Mouse (Mus musculus): Measurements from ENCODE around the gene Ogfod3. TPM values are rescaled to one million over a fixed set of nuclear protein-coding genes. Genes with fewer than 3 reads are reported as not detected.

Gene Ogfod3
- total RNA-seq (2021) = 1 to 10 TPM; 7.4 to 7.7 TPM
- long read RNA-seq, transcript Ogfod3-201 (9 exons, 1,308 nt) = major isoform, 10 of 10 reads
- long read RNA-seq, partial matches to known transcripts = 0 of 10 reads
- long read RNA-seq, other reads (novel, unspliced or antisense) = 0 of 10 reads

DNA sequence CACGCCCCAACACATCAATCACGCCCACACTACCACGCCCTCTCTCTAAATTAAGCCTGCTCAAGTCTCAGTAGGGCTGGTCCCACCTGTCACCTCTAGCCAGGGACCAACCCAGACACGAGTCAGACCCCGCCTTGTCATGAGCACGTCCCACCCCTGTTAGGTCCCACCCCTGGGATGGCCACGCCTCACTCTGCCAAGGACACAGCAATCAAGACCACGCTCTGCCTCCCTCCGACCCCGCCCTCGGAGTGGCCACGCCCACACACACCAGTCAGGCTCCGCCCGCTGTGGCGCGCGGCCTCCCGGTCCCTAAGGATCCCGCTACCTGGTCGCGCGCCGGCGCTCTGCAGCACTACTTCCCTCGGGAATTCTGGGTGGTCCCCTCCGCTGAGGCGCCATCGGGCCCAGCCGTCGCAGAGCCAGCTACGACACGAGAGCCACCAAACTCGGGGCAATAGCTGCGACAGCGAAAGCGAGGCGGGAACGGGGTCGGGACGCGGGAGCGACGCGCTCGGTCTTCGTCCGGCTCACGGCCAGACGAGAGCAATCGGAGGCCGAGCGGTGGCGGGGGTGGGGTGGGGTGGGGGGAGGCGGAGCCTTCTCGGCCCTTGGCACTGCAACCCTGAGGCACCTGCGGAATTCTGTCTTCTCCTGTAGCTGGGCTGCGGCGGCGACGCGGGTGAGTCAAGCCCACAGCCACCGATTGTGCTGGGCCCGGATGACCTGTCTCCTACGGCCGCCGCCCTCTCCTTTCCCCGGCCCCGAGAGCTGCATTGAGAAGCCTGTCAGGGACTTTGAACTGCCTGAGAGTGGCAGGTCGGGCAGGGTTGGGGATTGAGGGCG is at the start of gene Ogfod3, which contains the start of gene Hexdc:
Ogfod3 (minus strand) TSS at position 551 of the 846 bp plus-strand sequence.
Hexdc (plus strand) TSS at position 273 of the 846 bp plus-strand sequence.
- DNase-seq (ENCODE audit: low spot score in 2 of 2) = peak; percentile 90 to 92

GRCm38 (mm10) chr11:121250196-121250595 is 45.7 kb upstream of the Ogfod3 start:
- no peak for DNase-seq (ENCODE audit: low spot score in 2 of 2)

- no peak for DNase-seq (ENCODE audit: low spot score in 2 of 2)
Measured at GRCm38 (mm10) chr11:121239669-121240068, 35.2 kb upstream of the Ogfod3 start.

DNA sequence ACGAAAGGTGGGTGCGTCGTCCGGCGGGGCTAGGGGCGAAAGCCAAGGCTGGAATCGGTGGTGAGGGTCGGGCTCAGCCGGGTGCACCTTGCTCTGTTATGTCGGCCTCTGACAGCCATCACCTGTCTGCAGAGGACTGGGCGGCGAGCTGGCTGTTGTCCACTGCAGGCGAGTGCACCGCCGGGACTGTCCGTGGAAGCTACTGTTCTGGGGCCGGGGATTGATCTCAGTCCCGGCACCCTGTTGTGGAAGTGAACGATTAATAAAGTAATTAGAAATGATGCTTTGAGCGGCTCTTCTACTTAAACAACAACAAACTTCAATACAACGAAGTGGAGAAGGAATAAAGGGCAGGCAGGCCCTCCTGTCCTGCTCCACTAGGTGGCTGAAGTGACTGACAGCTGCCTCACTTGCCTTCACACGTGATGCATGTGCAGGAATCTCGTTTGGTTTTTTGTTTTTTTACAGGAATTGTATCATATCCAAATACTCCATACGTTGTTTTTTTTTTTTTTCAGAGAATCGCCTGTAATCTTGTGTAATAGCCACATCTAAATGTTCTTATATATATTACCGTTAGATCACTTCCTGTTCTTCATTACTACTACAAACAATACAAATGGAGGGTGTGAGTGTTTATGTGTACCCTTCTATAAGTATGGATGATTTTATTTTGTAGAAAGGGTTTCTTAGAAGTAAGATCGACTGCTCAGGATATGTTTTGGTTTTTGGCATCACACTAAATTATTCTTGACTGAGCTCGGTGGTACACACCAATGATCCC is 33.0 kb upstream of the Ogfod3 start:
- peak in 1 of 2 experiments; percentile 39 for DNase-seq (ENCODE audit: low spot score in 2 of 2)

- DNase-seq (ENCODE audit: low spot score in 2 of 2) = peak; percentile 99 to 100
Measured at GRCm38 (mm10) chr11:121236564-121237344, 32.2 kb upstream of the Ogfod3 start, which contains the start of gene Narf. Gene Narf, plus strand, starts transcription at chr11:121237253.

GRCm38 (mm10) chr11:121235475-121236238 is 31.1 kb upstream of the Ogfod3 start:
- no peak for DNase-seq (ENCODE audit: low spot score in 2 of 2)

GRCm38 (mm10) chr11:121232706-121233105 is 28.2 kb upstream of the Ogfod3 start:
- DNase-seq (ENCODE audit: low spot score in 2 of 2) = no peak

- DNase-seq (ENCODE audit: low spot score in 2 of 2) = peak in 1 of 2 experiments; percentile 42
Measured at GRCm38 (mm10) chr11:121231628-121232291, 27.2 kb upstream of the Ogfod3 start.

DNA sequence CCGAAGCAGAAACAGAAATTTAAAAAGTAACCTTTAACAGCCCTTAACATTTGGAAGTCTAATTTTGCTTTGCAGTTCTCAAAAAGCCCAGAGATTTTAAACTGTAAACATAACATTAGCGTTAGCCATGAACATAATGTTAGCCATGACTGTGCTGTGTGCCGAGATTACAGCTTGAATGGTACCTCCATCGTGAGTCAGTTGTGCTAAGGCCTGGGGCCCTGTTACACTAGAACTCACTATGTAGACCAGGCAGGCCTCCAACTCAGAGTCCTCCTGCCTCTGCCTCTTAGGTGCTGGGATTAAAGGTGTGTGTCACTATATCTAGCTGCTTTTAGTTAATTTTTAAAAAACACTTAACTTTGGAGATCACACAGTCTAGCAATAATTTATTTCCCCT is 26.7 kb upstream of the Ogfod3 start:
- no peak for DNase-seq (ENCODE audit: low spot score in 2 of 2)

DNA sequence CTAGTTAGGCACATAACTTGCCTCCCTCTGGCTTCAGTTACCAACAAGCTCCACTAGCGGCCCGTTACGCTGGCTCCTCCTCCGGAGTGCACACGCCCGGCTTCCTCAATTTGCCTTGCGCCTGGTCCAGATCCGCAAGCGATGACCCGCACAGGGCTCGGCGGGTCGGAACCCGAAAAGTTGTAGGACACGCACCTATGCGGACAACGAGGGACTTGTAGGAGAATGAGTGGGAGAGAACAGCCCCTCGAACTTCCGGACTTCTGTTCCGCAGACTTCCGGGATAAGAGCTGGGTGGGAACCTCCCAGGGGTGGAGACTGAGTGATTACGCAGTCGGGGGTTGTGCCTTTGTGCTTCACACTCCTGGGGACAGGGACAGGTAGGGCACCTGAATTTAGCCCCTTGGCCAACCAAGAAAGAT is 24.5 kb upstream of the Ogfod3 start, which contains the start of gene Cybc1:
Cybc1 (minus strand) TSS at position 305 of the 422 bp plus-strand sequence.
- peak; percentile 63 to 73 for DNase-seq (ENCODE audit: low spot score in 2 of 2)

DNA sequence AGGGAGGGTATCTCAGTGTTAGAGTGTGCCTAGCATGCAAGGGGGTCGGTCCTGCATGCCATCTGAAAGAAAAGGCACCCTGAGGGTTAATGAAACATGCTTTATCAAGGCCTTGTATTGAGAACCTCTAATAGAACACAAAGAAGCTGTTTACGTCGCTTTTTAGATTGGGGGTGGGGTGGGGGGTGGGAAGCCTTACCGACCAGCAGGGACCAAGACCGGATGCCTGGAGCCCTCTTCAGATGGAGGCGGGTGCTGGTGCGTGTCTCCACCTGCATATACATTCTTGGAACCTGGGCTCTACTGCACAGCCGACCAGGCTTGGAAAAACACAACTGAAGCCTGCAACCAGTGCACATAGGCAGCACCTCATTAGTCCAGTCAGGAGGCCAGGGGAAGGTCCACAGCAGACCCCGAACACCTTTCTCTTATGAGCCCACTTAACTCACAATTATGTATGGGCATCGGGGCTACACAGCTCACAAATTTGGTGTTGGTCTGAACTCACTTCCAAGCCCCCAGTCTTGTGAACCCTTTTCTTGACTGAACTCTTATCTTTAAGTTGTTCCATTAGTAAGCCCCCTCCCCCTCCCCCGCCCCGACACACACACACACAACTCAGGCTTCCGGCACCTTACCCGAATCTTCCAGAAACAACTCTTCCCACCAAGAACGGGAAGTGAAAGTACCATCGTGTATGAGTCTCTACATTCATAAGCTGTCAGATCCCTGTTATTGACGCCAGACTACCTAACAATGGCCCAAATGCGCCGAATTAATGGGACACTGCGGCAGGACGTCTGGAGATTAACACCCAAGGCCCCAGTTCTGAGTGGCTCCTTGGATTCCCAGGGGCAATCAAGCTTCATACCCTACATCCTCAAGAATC is 23.9 kb upstream of the Ogfod3 start:
- no peak for DNase-seq (ENCODE audit: low spot score in 2 of 2)

DNA sequence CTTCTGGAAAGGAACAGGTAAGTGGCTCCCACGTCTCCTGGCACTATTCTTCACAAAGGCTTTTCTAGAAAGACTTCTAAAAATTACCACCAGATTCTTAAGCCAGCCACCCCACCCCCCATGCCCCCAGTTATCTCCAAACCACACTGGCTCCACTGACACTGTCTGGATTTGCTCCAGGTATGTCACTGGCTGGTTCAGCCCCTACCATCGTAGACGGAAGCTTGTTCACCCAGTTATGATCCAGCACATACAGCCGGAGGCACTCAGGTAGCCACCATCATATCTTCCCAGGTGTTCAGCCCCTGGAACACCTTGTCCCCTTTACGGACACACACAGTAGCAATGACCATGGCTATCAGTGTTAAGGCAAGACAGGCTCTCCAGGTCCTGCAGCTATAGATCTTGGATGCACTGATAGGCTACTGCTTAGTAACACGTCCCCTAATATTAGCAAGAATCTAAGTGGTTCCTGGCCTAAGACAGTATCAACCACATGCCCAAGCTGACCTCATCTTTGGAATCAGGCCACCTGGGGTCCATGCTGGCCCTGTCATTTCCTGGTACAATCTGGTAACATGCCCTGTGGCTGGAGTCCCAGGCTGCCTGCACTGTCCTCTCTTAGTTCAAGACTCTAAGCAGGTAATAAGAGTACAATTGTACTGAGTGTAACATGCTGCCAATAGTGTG is 17.0 kb upstream of the Ogfod3 start:
- no peak for DNase-seq (ENCODE audit: low spot score in 2 of 2)

DNA sequence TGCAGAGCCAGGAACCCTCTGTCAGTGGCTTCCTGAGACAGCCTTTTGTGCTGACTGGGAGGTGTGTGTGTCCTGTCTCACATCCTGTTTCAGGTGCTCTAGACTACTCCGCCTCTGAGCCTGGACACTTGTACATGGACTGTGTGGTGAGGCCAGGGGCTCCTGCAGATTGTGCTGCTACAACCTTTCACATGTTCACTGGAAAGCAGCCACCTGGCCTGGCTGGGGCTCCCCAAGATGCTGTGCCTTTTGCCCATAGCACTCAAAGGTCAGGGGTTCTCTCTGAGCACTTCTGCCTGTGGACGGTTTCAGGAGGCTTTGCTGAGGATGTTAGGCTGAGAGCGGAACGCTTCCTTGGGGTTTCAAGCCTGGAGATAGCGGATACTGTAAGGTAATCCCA is 16.3 kb upstream of the Ogfod3 start:
- DNase-seq (ENCODE audit: low spot score in 2 of 2) = no peak

- DNase-seq (ENCODE audit: low spot score in 2 of 2) = no peak
Measured at GRCm38 (mm10) chr11:121219776-121220175, 15.3 kb upstream of the Ogfod3 start.

- no peak for DNase-seq (ENCODE audit: low spot score in 2 of 2)
Measured at GRCm38 (mm10) chr11:121216831-121217230, 12.3 kb upstream of the Ogfod3 start.

- DNase-seq (ENCODE audit: low spot score in 2 of 2) = no peak
Measured at GRCm38 (mm10) chr11:121203859-121204160, 701 bp downstream of the Ogfod3 start.

- peak in 1 of 2 experiments; percentile 57 for DNase-seq (ENCODE audit: low spot score in 2 of 2)
Measured at GRCm38 (mm10) chr11:121201436-121202198, 2.9 kb downstream of the Ogfod3 start.

Data from layer of hippocampus, adult 18-20 months (tissue).